Mouse (Mus musculus) hindbrain, embryonic 15.5 days (tissue): ENCODE results near the gene Smagp. TPM values are rescaled to one million over a fixed set of nuclear protein-coding genes. Genes with fewer than 3 reads are reported as not detected.
"Not testable (repeated sequence)": the region's sequence is repeated elsewhere in the genome, so short reads cannot be mapped to it uniquely, and the experiment has no call there.

ENCODE experiments used
- ATAC-seq: fragments of 200-750 bp; cut with Nextera tagmentation; 2 replicates; pipeline ENCODE4 v1.8.0; 2017; ENCODE audit warnings: low read depth, moderate number of reproducible peaks, moderate TSS enrichment; ENCODE audit not compliant: low FRiP score
- H3K27ac ChIP-seq: fragments of 300-500 bp; sonication (generic); replicated peaks from 2 replicates; pipeline ENCODE4 v1.5.1; 2015; ENCODE audit warnings: mild to moderate bottlenecking, inconsistent platforms
- H3K27me3 ChIP-seq: fragments of 300-500 bp; sonication (generic); 2 replicates; pipeline ENCODE4 v1.6.1; 2015; ENCODE audit warnings: control low read depth, inconsistent platforms
- H3K36me3 ChIP-seq: fragments of 300-500 bp; sonication (generic); 2 replicates; pipeline ENCODE4 v1.6.1; 2015; ENCODE audit warnings: control low read depth, inconsistent platforms
- H3K4me1 ChIP-seq: fragments of 300-500 bp; sonication (generic); replicated peaks from 2 replicates; pipeline ENCODE4 v1.6.1; 2015; ENCODE audit warnings: control low read depth, inconsistent platforms
- H3K4me2 ChIP-seq: fragments of 300-500 bp; sonication (generic); 2 replicates; pipeline ENCODE4 v1.6.1; 2015; ENCODE audit warnings: moderate library complexity, mild to moderate bottlenecking, inconsistent platforms
- H3K4me3 ChIP-seq: fragments of 300-500 bp; sonication (generic); 2 replicates; pipeline ENCODE4 v1.5.1; 2015; ENCODE audit warnings: mild to moderate bottlenecking, inconsistent platforms
- H3K9ac ChIP-seq: fragments of 300-500 bp; sonication (generic); 2 replicates; pipeline ENCODE4 v1.6.1; 2015; ENCODE audit warnings: inconsistent platforms
- H3K9me3 ChIP-seq: fragments of 300-500 bp; sonication (generic); 2 replicates; pipeline ENCODE4 v1.6.1; 2016; ENCODE audit warnings: control low read depth, inconsistent platforms
- WGBS: fragments of 180-500 bp; shearing (Covaris S2); methylation state at CpG from one replicate; pipeline ENCODE4 v1.1.7; 2015; 5-methylcytosine and 5-hydroxymethylcytosine counted together
- polyA plus RNA-seq: library from polyadenylated mRNA; unstranded; fragments of >200 nt; fragmentation: Nextera tagmentation; extraction: Ambion mirVana; gene quantifications from 2 replicates; pipeline ENCODE4 v1.2.1, GENCODE M21; 2015

Smagp gene
- polyA plus RNA-seq, 1 experiment from 2014 or later, result 4.0 TPM

DNA sequence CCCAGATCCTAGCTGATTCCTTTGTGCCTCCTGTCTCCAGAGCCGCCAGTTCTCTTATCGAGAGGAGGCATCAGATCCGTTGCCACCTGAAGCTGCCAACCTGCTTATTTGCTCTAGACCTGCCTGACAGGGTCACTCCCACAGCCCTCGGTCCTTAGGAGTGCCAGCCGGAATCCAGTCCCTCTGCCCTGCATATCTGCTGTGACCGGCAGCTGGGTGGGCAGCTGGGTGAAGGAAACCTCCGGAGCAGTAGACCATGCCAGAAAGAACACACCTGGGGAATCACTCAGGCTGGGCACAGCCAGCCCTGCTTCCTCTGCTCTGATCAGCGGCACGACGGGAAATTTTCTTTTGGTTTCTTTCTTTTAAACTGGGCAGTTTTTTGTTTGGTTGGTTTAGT is 3.4 kb downstream of the Smagp start:
- Histone ChIP-seq H3K4me2 (no peak overlapping the region), H3K4me3 (no peak overlapping the region), H3K4me1 (peaks cover 14% of the 10 kb centered on the region), H3K9ac (no peak overlapping the region), H3K27ac (no peak overlapping the region), H3K27me3 (peaks cover 48% of the 10 kb centered on the region), H3K36me3 (no peaks in the 10 kb centered on the region), H3K9me3 (no peaks in the 10 kb centered on the region)
- ATAC-seq, result no peak
- 85% methylated on average over 10 of the region's 10 CpGs for WGBS

DNA sequence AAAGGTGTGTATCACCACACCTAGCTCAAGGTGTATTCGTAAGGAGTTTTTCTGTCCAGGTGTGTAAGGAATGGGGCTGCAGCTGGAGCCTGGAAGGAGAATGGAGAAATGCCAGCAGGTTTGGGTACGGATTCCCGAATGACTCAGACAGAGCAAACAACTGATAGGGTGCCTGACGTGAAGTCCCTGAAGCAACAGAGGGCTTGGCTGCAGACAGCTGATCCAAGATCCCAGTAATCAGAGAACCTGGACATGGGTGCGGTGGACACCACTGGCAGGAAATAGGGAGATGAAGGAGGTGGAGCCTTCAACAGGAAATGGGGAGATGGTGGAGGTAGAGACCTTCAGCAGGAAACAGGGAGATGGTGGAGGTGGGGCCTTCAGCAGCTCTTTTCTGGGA is 4.4 kb downstream of the Smagp start:
- H3K27me3 ChIP-seq, result peaks cover 38% of the 10 kb centered on the region
- H3K9me3 ChIP-seq, result no peaks in the 10 kb centered on the region
- no peaks in the 10 kb centered on the region for H3K36me3 ChIP-seq
- WGBS, result 87% methylated on average over 5 of the region's 5 CpGs
- H3K4me3 ChIP-seq, result no peak overlapping the region
- no peak for ATAC-seq
- peaks cover 14% of the 10 kb centered on the region for H3K4me1 ChIP-seq
- no peak overlapping the region for H3K27ac ChIP-seq
- H3K9ac ChIP-seq, result no peak overlapping the region
- H3K4me2 ChIP-seq, result no peak overlapping the region

DNA sequence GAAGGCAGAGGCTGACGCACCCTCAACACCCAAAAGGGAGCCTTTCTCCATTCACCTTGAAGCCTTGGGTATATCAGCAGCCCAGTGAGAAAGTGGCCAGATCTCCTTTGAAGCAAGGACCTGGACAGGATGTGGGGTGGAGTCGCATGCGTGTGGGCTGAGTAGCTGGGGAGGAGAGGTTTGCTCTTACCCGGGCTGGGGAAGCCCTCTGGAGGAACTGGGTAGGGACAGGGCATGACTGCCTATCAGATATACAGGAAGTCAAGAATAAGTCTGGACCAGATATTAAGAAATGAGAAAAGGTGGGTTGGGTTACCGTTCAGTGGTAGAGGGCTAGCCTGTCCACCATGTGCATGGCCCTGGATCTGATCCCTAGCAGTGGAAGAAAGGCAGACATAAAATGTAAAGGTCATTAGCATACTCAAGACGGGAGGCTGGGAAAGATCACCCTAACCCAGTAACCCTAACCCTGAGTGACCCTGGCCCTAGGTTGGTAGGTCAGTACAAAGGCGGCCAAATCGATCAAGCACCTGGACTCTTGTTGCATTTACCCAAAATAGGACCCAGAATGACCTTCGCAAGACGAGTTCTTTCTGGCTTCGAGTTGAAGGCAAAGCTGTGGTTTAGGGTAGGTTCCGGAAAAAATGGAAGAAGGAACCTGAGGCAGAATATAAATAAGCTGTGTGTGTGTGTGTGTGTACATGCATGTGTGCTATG is 5.1 kb downstream of the Smagp start:
- Histone ChIP-seq H3K27ac (no peak overlapping the region), H3K4me3 (no peak overlapping the region), H3K4me2 (no peak overlapping the region), H3K4me1 (peaks cover 6% of the 10 kb centered on the region), H3K9ac (no peak overlapping the region), H3K36me3 (no peaks in the 10 kb centered on the region), H3K27me3 (peaks cover 31% of the 10 kb centered on the region), H3K9me3 (no peaks in the 10 kb centered on the region)
- WGBS, result 82% methylated on average over 12 of the region's 12 CpGs
- ATAC-seq, result no peak

DNA sequence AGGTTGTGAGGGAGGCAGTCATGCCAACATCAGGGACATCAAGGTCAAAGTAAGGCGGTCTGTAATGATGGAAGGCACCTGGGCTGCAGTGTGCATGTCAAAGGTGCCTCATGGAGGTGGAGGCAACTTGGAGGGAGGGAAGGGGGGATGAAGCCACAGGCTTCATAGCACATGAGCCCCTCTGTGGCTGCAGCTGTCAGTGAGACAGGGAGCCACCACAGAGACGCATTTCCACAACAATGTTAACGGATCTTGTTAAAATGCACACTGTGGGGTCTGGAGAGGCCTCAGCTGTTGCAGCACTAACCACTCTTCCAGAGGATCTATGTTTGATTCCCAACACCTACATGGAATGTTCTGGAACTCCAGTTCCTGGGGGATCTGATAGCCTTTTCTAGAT is 6.6 kb downstream of the Smagp start:
- ATAC-seq, result no peak
- 38% methylated on average over 3 of the region's 3 CpGs for WGBS
- Histone ChIP-seq H3K9ac (no peak overlapping the region), H3K4me2 (no peak overlapping the region), H3K27me3 (peaks cover 17% of the 10 kb centered on the region), H3K36me3 (no peaks in the 10 kb centered on the region), H3K27ac (no peak overlapping the region), H3K4me1 (no peaks in the 10 kb centered on the region), H3K4me3 (no peak overlapping the region), H3K9me3 (no peaks in the 10 kb centered on the region)

DNA sequence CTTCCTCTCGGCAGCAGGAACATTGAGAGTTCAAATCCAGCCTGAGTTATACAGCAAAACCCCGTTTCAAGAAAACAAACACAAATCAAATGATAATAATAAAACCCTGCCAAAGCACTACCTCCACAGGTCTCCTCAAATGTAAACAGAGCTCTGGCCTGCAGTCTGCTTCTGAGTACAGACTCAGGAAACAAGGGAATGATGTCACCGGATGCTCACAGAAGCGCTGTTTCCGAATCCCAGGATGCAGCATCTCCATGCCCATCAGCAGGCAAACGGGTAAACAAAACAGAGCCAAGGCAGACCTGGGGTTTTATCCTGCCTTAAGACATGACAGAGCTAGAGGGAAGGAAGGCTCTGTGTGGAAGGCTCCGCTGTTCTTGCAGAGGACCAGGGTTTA is 7.9 kb downstream of the Smagp start:
- Histone ChIP-seq H3K4me2 (no peak overlapping the region), H3K9ac (no peak overlapping the region), H3K27ac (no peak overlapping the region), H3K36me3 (no peaks in the 10 kb centered on the region), H3K9me3 (no peaks in the 10 kb centered on the region), H3K4me1 (no peaks in the 10 kb centered on the region), H3K4me3 (no peak overlapping the region), H3K27me3 (0 out of 2 replicates have a peak, but pooled peaks cover 6% of the 10 kb centered on the region)
- WGBS, result 61% methylated on average over 7 of the region's 7 CpGs
- no peak for ATAC-seq

DNA sequence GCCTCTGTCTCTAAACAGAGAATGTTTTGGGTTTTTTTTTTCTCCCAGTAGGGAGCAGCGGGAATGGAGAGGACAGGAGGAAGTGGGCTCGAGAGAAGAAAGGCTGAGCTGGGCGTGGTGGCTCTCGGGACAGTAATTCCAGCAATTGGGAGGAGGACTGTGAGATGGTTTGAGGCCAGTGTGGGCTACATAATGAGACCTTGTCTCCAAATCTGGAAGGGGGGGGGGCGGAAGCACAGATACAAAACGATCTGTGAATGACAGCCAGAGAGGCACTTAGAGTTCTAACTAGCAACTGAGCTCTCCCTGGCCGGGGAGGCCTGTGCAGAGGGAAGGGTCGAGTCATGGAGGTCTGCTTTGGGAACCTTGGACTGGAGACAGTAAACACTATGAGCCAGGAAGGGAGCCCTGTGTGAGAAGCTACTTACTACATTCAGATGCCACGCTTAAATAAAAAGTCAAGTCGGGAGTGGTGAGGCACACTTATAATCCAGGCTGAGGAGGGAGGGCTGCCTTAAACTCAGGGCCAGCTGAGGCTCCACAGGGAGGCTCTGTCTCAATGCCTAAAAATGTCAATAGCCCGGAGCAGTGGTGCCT is 8.9 kb downstream of the Smagp start:
- WGBS, result 6% methylated on average over 11 of the region's 11 CpGs

DNA sequence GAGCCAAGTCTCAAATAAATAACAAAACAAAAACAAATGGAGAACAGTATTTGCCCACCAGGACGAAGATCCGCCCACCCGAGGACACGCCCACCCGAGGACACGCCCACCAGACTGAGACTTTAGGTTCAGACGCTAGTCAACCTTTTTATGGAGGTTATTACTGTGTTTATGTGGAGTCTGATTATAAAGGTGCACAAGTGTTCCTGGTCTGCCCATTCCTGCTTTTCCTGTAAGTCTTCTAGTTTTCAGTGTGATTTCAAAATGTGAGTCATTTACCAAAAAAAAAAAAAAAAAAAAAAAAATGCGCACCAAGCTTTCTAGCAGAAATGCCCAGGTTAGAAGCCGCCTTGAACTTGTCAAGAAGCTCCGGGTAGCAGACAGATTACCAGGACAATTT is 9.5 kb downstream of the Smagp start:
- Histone ChIP-seq H3K27me3 (0 out of 2 replicates have a peak, but pooled peaks cover 2% of the 10 kb centered on the region), H3K4me3 (no peak overlapping the region), H3K27ac (no peak overlapping the region), H3K36me3 (no peaks in the 10 kb centered on the region), H3K9ac (no peak overlapping the region), H3K4me2 (no peak overlapping the region), H3K9me3 (no peaks in the 10 kb centered on the region), H3K4me1 (no peaks in the 10 kb centered on the region)
- 17% methylated on average over 10 of the region's 10 CpGs for WGBS
- ATAC-seq, result no peak

More for the DNA sequence above, 8.9 kb downstream of the Smagp start:
- H3K9me3 ChIP-seq, result no peaks in the 10 kb centered on the region
- no peak overlapping the region for H3K4me3 ChIP-seq
- H3K4me2 ChIP-seq, result no peak overlapping the region
- no peaks in the 10 kb centered on the region for H3K4me1 ChIP-seq
- H3K27me3 ChIP-seq, result 0 out of 2 replicates have a peak, but pooled peaks cover 2% of the 10 kb centered on the region
- H3K9ac ChIP-seq, result no peak overlapping the region
- no peaks in the 10 kb centered on the region for H3K36me3 ChIP-seq
- H3K27ac ChIP-seq, result no peak overlapping the region
- ATAC-seq, result no peak

DNA sequence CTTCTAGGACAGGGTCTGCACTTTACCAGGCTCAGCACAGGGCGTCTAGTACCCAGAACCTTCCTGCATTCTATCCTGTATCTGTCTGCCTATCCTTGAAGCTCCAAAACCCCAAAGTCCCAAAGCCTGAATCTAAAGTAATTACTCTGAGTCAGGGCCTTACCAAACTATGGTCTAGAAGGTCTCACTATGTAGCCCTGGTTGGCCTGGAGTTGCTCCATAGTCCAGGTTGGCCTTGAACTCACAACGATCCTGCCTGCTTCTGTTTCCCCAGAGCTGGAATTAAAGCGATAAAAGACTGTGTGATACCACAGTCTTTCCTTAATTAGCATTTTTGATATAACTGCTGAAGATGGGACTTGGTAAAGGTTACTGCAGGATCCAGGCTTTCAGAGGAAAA is 12.3 kb downstream of the Smagp start:
- H3K27ac ChIP-seq, result no peak overlapping the region
- WGBS, result 85% methylated on average over 3 of the region's 3 CpGs
- H3K4me2 ChIP-seq, result no peak overlapping the region
- H3K9ac ChIP-seq, result no peak overlapping the region
- no peak for ATAC-seq
- no peaks in the 10 kb centered on the region for H3K4me1 ChIP-seq
- peaks cover 15% of the 10 kb centered on the region for H3K36me3 ChIP-seq
- H3K27me3 ChIP-seq, result 0 out of 2 replicates have a peak, but pooled peaks cover 1% of the 10 kb centered on the region
- H3K4me3 ChIP-seq, result no peak overlapping the region
- no peaks in the 10 kb centered on the region for H3K9me3 ChIP-seq

DNA sequence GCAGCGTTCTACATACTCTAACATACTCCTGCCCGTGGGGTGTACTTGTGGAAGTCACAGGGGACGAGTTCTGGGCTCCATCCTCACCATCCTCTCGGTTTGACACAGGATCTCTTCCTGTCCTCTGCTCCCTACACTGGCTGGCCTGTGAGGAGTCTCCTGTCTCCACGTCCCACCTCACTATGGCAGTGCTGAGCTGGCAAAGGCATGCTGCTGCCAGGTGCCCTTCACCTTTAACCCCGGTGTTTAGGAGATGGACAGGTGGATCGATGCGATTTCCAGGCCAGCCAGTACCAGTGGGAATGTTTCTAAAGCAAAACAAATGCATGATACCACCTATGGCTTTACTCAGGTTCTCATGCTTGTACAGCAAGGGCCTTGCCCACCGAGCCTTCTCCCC is 13.0 kb downstream of the Smagp start:
- Histone ChIP-seq H3K36me3 (peaks cover 22% of the 10 kb centered on the region), H3K4me1 (no peaks in the 10 kb centered on the region), H3K27me3 (no peaks in the 10 kb centered on the region), H3K9ac (no peak overlapping the region), H3K9me3 (no peaks in the 10 kb centered on the region), H3K4me2 (no peak overlapping the region), H3K4me3 (no peak overlapping the region), H3K27ac (no peak overlapping the region)
- no peak for ATAC-seq
- 92% methylated on average over 9 of the region's 9 CpGs for WGBS

DNA sequence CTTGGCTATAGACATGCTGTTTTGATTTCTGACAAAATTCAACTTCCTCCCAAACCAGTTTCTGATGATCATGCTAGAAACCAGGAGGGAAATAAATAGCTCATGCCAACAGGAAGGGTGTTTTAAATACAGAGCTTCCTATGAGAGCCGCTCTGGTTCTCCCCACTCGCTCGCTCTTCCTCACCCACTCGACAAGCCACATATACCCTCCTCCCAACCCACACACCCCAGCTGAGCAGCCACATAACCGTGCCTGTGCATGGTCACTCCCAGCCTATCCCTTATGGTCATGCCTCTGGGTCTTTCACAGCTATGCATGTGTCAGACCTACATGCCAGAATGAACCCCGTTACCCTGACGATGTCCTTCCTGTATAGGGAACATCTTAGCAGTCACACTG is 14.6 kb downstream of the Smagp start:
- H3K4me2 ChIP-seq, result no peak overlapping the region
- 83% methylated on average over 7 of the region's 7 CpGs for WGBS
- H3K9ac ChIP-seq, result no peak overlapping the region
- H3K27me3 ChIP-seq, result no peaks in the 10 kb centered on the region
- no peak overlapping the region for H3K4me3 ChIP-seq
- H3K27ac ChIP-seq, result no peak overlapping the region
- no peaks in the 10 kb centered on the region; the same call in 1 of the 2 replicates for H3K4me1 ChIP-seq
- ATAC-seq, result no peak
- peaks cover 35% of the 10 kb centered on the region for H3K36me3 ChIP-seq
- no peaks in the 10 kb centered on the region for H3K9me3 ChIP-seq

DNA sequence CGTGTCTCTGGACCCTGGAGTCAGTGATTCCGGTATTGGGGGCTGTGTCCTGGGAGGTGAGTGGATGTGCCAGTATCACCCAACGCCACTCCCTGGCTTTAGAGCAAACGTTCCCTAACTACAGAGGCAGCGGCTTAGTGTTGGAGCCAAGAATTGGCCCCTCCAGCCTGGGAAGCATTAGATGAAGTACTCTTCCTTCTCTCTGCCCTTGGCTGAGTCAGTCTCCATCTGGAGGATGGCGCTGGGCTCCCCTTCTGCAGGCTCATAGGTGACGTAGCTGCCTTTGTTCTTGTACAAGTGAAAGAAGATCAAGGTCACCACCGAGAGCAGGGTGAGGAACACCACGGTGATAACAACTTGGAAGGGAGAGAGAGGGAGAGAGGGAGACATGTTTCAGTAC is 15.1 kb downstream of the Smagp start:
- not testable (repeated sequence) for H3K4me3 ChIP-seq, H3K4me2 ChIP-seq, ATAC-seq, H3K9me3 ChIP-seq, H3K27ac ChIP-seq, H3K4me1 ChIP-seq, H3K9ac ChIP-seq, H3K27me3 ChIP-seq
- H3K36me3 ChIP-seq, result peaks cover 35% of the 10 kb centered on the region
- WGBS, result 76% methylated on average over 9 of the region's 9 CpGs

DNA sequence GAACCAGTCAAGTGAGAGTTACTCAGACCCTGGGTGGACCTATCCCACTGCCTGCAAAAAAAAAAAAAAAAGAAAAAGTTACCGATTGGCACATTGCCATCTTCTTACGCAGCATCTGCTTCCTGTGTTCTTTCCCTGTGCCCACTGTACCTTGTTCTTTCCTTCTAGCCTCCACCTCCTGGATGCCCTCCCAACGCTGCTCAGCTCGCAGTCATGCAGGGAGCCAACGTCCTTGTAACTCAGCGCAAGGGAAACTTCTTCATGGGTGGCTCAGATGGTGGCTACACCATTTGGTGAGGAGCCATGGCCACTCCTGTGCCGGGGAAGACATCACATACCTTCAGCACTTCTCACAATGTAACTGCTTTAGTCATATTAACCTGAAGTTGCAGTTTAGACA is 17.5 kb downstream of the Smagp start:
- H3K27me3 ChIP-seq, result no peaks in the 10 kb centered on the region
- no peaks in the 10 kb centered on the region for H3K9me3 ChIP-seq
- no peak overlapping the region for H3K4me2 ChIP-seq
- peaks cover 15% of the 10 kb centered on the region for H3K4me1 ChIP-seq
- peaks cover 35% of the 10 kb centered on the region for H3K36me3 ChIP-seq
- no peak for ATAC-seq
- WGBS, result 88% methylated on average over 7 of the region's 7 CpGs
- no peak overlapping the region for H3K9ac ChIP-seq
- H3K4me3 ChIP-seq, result no peak overlapping the region
- no peak overlapping the region for H3K27ac ChIP-seq
